Mouse (Mus musculus) MEL (cell line): ENCODE results near the gene Hadha.

Experiments
- BHLHE40 ChIP-seq: IDR thresholded peaks from 2 replicates; pipeline ENCODE4 v1.6.1; 2012; ENCODE audit warnings: low read depth, mild to moderate bottlenecking, inconsistent platforms, low read length, improper control_type of control experiment, borderline replicate concordance
- CTCF ChIP-seq, 3 experiments: IDR thresholded peaks in 2 of 3; conservative IDR thresholded peaks in 1 of 3; 2 replicates each; pipeline ENCODE4 v1.5.1; 2011 to 2012; ENCODE audit warnings: low read length in 3 of 3, low read depth in 2 of 3, mild to moderate bottlenecking in 2 of 3, improper control_type of control experiment in 1 of 3, inconsistent platforms in 1 of 3, mixed read lengths in 1 of 3, moderate library complexity in 1 of 3; ENCODE audit not compliant: control insufficient read depth in 1 of 3, insufficient read depth in 1 of 3, poor library complexity in 1 of 3, severe bottlenecking in 1 of 3
- E2F4 ChIP-seq: IDR thresholded peaks from 2 replicates; pipeline ENCODE4 v1.6.1; 2011; ENCODE audit warnings: low read depth, low read length, improper control_type of control experiment, borderline replicate concordance
- EP300 ChIP-seq, 2 experiments: IDR thresholded peaks; 2 replicates each; pipeline ENCODE4 v1.6.1; 2011; ENCODE audit warnings: improper control_type of control experiment in 2 of 2, low read length in 2 of 2, low read depth in 1 of 2, mild to moderate bottlenecking in 1 of 2
- ETS1 ChIP-seq: IDR thresholded peaks from 2 replicates; pipeline ENCODE4 v1.6.1; 2012; ENCODE audit warnings: low read depth, mild to moderate bottlenecking, inconsistent platforms, low read length, improper control_type of control experiment, moderate library complexity
- GABPA ChIP-seq: IDR thresholded peaks from 2 replicates; pipeline ENCODE4 v1.6.1; 2012; ENCODE audit warnings: low read depth, mild to moderate bottlenecking, inconsistent platforms, low read length, improper control_type of control experiment, moderate library complexity
- HCFC1 ChIP-seq: IDR thresholded peaks from 2 replicates; pipeline ENCODE4 v1.6.1; 2012; ENCODE audit warnings: low read depth, mild to moderate bottlenecking, inconsistent platforms, low read length, improper control_type of control experiment, moderate library complexity
- MXI1 ChIP-seq: IDR thresholded peaks from 2 replicates; pipeline ENCODE4 v1.6.1; 2011; ENCODE audit warnings: mild to moderate bottlenecking, low read depth, low read length, improper control_type of control experiment
- POLR2AphosphoS2 ChIP-seq: IDR thresholded peaks from 2 replicates; pipeline ENCODE4 v1.6.1; 2011; ENCODE audit warnings: low read length, improper control_type of control experiment
- SIN3A ChIP-seq: IDR thresholded peaks from 2 replicates; pipeline ENCODE4 v1.6.1; 2012; ENCODE audit warnings: low read length, improper control_type of control experiment, inconsistent platforms
- TCF12 ChIP-seq: IDR thresholded peaks from 2 replicates; pipeline ENCODE4 v1.6.1; 2014; ENCODE audit warnings: low read depth, mild to moderate bottlenecking, inconsistent platforms, low read length, improper control_type of control experiment, moderate library complexity
- USF1 ChIP-seq: IDR thresholded peaks from 2 replicates; pipeline ENCODE4 v1.6.1; 2014; ENCODE audit warnings: low read depth, mild to moderate bottlenecking, inconsistent platforms, low read length, improper control_type of control experiment, moderate library complexity
- USF2 ChIP-seq, 2 experiments: IDR thresholded peaks; 2 replicates each; pipeline ENCODE4 v1.6.1; 2011 to 2012; ENCODE audit warnings: improper control_type of control experiment in 2 of 2, low read length in 2 of 2, borderline replicate concordance in 1 of 2, inconsistent platforms in 1 of 2, low read depth in 1 of 2, mild to moderate bottlenecking in 1 of 2; ENCODE audit not compliant: insufficient read depth in 1 of 2
- ZKSCAN1 ChIP-seq: IDR thresholded peaks from 2 replicates; pipeline ENCODE4 v1.6.1; 2012; ENCODE audit warnings: low read depth, mild to moderate bottlenecking, inconsistent platforms, low read length, improper control_type of control experiment, moderate library complexity

DNA sequence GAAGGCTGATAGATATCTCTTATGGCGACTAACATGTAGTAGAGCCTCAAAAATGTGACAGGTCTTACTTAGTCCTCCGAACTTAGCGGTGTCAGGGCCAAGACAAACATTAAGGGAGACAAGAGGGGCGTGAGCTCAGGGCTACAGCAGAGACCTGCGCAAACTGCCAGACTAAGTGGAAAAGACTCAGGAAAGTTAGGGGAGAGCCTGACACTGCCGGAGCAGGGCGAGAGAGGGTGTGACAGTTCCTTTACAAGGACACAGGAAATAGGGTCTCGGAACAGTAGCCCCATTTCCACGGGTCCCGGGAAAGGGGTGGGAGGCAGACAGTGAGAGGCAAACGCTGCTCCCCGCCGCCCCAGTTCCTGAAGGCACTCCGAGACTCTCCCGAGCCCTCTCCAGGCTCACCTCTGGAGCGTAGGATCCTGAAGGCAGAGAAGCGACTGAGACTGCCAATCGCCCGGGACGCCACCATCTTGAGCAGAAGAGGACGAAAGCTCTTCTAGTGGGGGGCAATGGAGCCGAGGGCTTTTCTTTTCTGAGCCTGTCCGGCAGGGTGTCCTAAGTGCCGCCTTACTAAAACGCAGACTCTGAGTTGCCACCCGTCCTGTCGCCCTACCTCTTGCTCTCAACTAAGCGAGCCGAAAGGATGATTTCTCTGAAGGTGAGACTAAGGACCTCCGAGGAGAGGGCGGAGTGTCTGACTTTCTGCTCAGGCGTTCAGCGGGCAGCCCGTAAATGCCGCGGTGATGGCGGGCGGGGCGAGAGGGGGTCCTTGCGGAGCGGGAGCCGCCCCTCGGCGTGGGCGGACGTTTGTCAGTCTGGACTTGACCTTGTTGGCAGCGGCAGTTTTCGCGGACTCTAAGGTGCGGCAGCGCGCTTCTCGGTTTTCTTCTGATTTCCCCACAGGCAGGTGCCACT, at the start of gene Hadha, which contains the start of gene Hadhb:
- no peak for TF ChIP-seq ZKSCAN1
- no peak for TF ChIP-seq ETS1
- no peak for TF ChIP-seq BHLHE40
- peak; percentile 82 for TF ChIP-seq TCF12
- 0 out of 6 replicates have a peak, but pooled peaks of 1 of the 3 experiments have one; percentile 16 for TF ChIP-seq CTCF (IDR thresholded peaks at IDR 0.05 in 2 of 3, conservative IDR thresholded peaks at IDR 0.05 in 1 of 3; ENCODE audit: control insufficient read depth in 1 of 3, insufficient read depth in 1 of 3, low read depth in 2 of 3, low read length in 3 of 3, poor library complexity in 1 of 3, severe bottlenecking in 1 of 3)
- TF ChIP-seq EP300 (IDR thresholded peaks at IDR 0.05; ENCODE audit: low read depth in 1 of 2, low read length in 2 of 2): no peak
- no peak for TF ChIP-seq USF1
- no peak for TF ChIP-seq GABPA
- TF ChIP-seq USF2 (IDR thresholded peaks at IDR 0.05; ENCODE audit: borderline replicate concordance in 1 of 2, insufficient read depth in 1 of 2, low read depth in 1 of 2, low read length in 2 of 2): no peak
- peak; percentile 82 for TF ChIP-seq MXI1
- TF ChIP-seq SIN3A: peak; percentile 88
- TF ChIP-seq E2F4: no peak; the same call in 1 of the 2 replicates
- TF ChIP-seq POLR2AphosphoS2: peak; percentile 93
- TF ChIP-seq HCFC1: peak; percentile 90
